Mouse (Mus musculus) limb, embryonic 15.5 days (tissue): ENCODE results near the gene Pank3. TPM values are rescaled to one million over a fixed set of nuclear protein-coding genes. Genes with fewer than 3 reads are reported as not detected.

Source experiments
- ATAC-seq: fragments of 200-750 bp; cut with Nextera tagmentation; 2 replicates; pipeline ENCODE4 v1.8.0; 2017; ENCODE audit warnings: low read depth, moderate TSS enrichment; ENCODE audit not compliant: insufficient number of reproducible peaks, low FRiP score, low TSS enrichment
- H3K27ac ChIP-seq: fragments of 300-500 bp; sonication (generic); 2 replicates; pipeline ENCODE4 v1.5.1; 2015; ENCODE audit warnings: moderate library complexity, mild to moderate bottlenecking, inconsistent platforms
- H3K27me3 ChIP-seq: fragments of 300-500 bp; sonication (generic); 2 replicates; pipeline ENCODE4 v1.6.1; 2015; ENCODE audit warnings: inconsistent platforms
- H3K36me3 ChIP-seq: fragments of 300-500 bp; sonication (generic); 2 replicates; pipeline ENCODE4 v1.6.1; 2015; ENCODE audit warnings: inconsistent platforms
- H3K4me1 ChIP-seq: fragments of 300-500 bp; sonication (generic); 2 replicates; pipeline ENCODE4 v1.6.1; 2015; ENCODE audit warnings: inconsistent platforms
- H3K4me2 ChIP-seq: fragments of 300-500 bp; sonication (generic); 2 replicates; pipeline ENCODE4 v1.6.1; 2015; ENCODE audit warnings: mild to moderate bottlenecking, inconsistent platforms
- H3K4me3 ChIP-seq: fragments of 300-500 bp; sonication (generic); 2 replicates; pipeline ENCODE4 v1.5.1; 2015; ENCODE audit warnings: mild to moderate bottlenecking, inconsistent platforms
- H3K9ac ChIP-seq: fragments of 300-500 bp; sonication (generic); 2 replicates; pipeline ENCODE4 v1.6.1; 2015; ENCODE audit warnings: inconsistent platforms
- H3K9me3 ChIP-seq: fragments of 300-500 bp; sonication (generic); 2 replicates; pipeline ENCODE4 v1.6.1; 2016; ENCODE audit warnings: inconsistent platforms
- WGBS: fragments of 180-500 bp; shearing (Covaris S2); methylation state at CpG from one replicate; pipeline ENCODE4 v1.1.7; 2015; 5-methylcytosine and 5-hydroxymethylcytosine counted together
- polyA plus RNA-seq: library from polyadenylated mRNA; unstranded; fragments of >200 nt; fragmentation: Nextera tagmentation; extraction: Ambion mirVana; gene quantifications from 2 replicates; pipeline ENCODE4 v1.2.1, GENCODE M21; 2015

Gene Pank3
- 12.6 and 14.8 TPM in 2 replicates for polyA plus RNA-seq

DNA sequence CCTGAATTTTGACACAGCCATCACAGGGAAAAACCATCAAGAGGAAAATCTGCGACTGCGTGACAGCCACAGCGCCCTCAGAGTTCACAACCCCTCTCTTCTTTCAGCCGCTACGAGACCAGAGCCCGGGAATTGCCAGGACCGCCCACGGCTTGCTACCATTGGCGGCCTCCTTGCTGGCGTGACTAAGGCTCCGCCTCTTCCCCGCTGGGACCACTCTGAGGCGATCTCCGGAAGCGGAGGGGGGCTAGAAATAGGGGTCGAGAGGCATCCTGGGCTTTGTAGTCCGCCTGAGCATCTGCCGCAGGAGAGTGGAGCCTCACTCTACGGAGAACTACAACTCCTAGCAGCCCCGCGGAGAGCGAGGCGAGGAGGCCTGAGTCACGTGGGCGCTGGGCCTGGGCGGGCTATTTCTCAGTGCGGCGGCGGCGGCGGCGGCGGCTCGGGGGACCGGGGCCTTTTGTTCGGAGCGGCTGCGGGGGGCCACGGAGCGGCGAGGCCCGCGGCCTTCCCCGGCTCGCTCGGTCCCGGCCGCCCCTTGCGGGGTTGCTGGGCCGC is at the start of gene Pank3:
Pank3 (plus strand) TSS at position 297 of the 558 bp plus-strand sequence.
- under 1% methylated on average over 43 of the region's 50 CpGs for WGBS
- peak; percentile 100 for ATAC-seq
- H3K4me3 ChIP-seq: peak within 1 kb of the TSS; percentile 78
- H3K27ac ChIP-seq: peak within 1 kb of the TSS; percentile 94
- peak within 1 kb of the TSS; percentile 94 for H3K9ac ChIP-seq
- no peaks in the 10 kb centered on the region for H3K27me3 ChIP-seq
- no peaks in the 10 kb centered on the region for H3K36me3 ChIP-seq
- no peaks in the 10 kb centered on the region for H3K9me3 ChIP-seq
- H3K4me2 ChIP-seq: peak within 1 kb of the TSS; percentile 53
- H3K4me1 ChIP-seq: peaks cover 10% of the 10 kb centered on the region

- H3K4me2 ChIP-seq: no peak overlapping the region
- H3K27ac ChIP-seq: no peak overlapping the region
- H3K4me3 ChIP-seq: no peak overlapping the region
- no peaks in the 10 kb centered on the region for H3K4me1 ChIP-seq
- H3K9me3 ChIP-seq: no peaks in the 10 kb centered on the region
- ATAC-seq: no peak
- 75% methylated on average over 5 of the region's 5 CpGs for WGBS
- no peaks in the 10 kb centered on the region for H3K27me3 ChIP-seq
- no peak overlapping the region for H3K9ac ChIP-seq
- no peaks in the 10 kb centered on the region for H3K36me3 ChIP-seq
Measured at GRCm38 (mm10) chr11:35723876-35724275, 45.4 kb upstream of the Pank3 start.

DNA sequence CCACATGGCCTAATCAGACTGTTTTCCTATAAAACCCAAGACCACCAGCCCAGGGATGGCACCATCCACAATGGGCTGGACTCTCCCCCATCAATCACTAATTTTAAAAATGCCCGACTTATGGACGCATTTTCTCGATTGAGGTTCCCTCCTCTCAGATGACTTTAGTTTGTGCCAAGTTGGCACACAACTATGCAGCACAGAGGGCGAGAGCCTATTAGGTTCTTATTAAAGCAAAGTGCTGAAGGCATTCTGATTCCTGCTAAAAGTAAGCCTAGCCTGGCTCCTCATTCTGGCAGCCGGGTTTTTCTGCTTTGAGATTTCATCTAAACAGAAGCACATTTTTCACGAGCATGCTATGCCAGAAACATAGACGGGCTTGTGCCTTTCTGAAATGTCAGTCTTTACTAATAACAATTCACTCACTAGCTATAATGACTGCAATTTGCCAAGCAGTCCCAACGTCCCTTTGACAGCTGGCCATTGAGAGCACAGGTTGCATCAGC is 42.9 kb upstream of the Pank3 start:
- ATAC-seq: no peak
- Histone ChIP-seq H3K9ac (no peak overlapping the region), H3K27me3 (no peaks in the 10 kb centered on the region), H3K4me3 (no peak overlapping the region), H3K9me3 (no peaks in the 10 kb centered on the region), H3K36me3 (no peaks in the 10 kb centered on the region), H3K27ac (no peak overlapping the region), H3K4me2 (no peak overlapping the region), H3K4me1 (no peaks in the 10 kb centered on the region)
- 62% methylated on average over 8 of the region's 8 CpGs for WGBS

- Histone ChIP-seq H3K4me1 (no peaks in the 10 kb centered on the region), H3K27me3 (no peaks in the 10 kb centered on the region), H3K4me3 (no peak overlapping the region), H3K27ac (no peak overlapping the region), H3K9me3 (no peaks in the 10 kb centered on the region), H3K36me3 (no peaks in the 10 kb centered on the region), H3K4me2 (no peak overlapping the region), H3K9ac (no peak overlapping the region)
- WGBS: 80% methylated on average over 1 of the region's 1 CpGs
- ATAC-seq: no peak
Measured at GRCm38 (mm10) chr11:35728200-35728599, 41.1 kb upstream of the Pank3 start.

DNA sequence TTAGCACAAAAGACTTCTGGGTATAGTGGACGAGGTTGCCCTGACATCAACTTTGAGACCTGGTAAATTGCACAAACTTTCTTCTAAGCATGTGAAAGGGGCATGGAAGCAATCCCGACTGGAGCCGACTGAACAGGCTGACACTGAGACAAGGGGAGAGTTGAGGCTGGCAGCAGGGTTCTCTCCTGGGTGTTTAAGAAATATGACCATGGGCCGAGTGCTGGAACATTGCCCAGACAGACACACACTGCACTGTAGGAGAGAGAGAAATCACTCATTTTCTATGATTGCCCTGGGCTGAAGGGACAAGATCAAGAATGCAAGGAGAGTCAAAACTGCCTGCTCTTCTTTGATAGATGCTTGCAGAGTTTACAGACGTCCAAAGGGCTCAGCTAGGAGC is 40.1 kb upstream of the Pank3 start:
- Histone ChIP-seq H3K9ac (no peak overlapping the region), H3K9me3 (no peaks in the 10 kb centered on the region), H3K4me3 (no peak overlapping the region), H3K27me3 (no peaks in the 10 kb centered on the region), H3K4me2 (no peak overlapping the region), H3K36me3 (no peaks in the 10 kb centered on the region), H3K27ac (no peak overlapping the region), H3K4me1 (no peaks in the 10 kb centered on the region)
- WGBS: 35% methylated on average over 5 of the region's 5 CpGs
- ATAC-seq: no peak

DNA sequence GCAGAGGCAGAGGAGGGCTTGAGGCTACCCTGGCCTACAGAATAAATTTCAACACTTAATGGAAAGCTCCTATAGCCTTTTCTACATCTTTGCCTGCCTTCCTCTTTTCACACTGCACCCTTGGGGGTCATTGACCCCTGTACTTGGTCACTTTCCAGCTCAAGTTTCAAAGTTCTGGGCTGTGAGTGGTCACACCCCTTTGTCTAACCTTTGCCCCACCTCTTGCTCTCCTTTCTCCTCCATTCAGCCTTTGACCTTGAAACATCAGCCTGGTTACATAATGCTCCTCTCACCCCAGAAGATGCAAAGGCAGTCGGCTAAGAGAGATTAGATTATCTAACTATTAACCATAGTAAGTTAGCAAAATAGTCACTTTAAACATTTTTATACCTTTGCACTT is 36.9 kb upstream of the Pank3 start:
- no peaks in the 10 kb centered on the region for H3K4me1 ChIP-seq
- H3K4me3 ChIP-seq: no peak overlapping the region
- no peaks in the 10 kb centered on the region for H3K36me3 ChIP-seq
- no peak for ATAC-seq
- H3K9me3 ChIP-seq: no peaks in the 10 kb centered on the region
- no peak overlapping the region for H3K27ac ChIP-seq
- H3K4me2 ChIP-seq: no peak overlapping the region
- no peaks in the 10 kb centered on the region for H3K27me3 ChIP-seq
- no peak overlapping the region for H3K9ac ChIP-seq
- WGBS: 60% methylated on average over 1 of the region's 1 CpGs

DNA sequence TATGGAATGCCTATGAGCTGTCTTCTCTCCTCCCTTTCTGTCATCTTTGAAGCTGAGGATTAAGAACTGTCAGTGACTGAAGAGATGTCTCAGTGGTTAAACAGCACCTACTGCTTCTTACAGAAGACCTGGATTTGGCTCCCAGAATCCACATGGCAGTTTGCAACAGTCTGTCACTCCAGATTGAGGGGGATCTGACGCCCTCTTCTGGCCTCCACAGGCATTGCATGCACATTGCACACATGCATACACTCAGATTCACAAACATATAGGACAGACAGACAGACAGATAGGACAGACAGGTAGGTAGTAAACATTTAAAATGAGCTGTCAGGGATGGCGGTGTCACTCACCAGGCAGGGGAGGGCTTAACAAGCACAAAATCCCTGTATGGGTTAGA is 32.5 kb upstream of the Pank3 start:
- no peaks in the 10 kb centered on the region for H3K36me3 ChIP-seq
- no peak overlapping the region for H3K4me3 ChIP-seq
- H3K9me3 ChIP-seq: no peaks in the 10 kb centered on the region
- H3K27ac ChIP-seq: no peak overlapping the region
- H3K27me3 ChIP-seq: no peaks in the 10 kb centered on the region
- no peak overlapping the region for H3K9ac ChIP-seq
- H3K4me2 ChIP-seq: no peak overlapping the region
- ATAC-seq: no peak
- WGBS: 65% methylated on average over 2 of the region's 2 CpGs
- H3K4me1 ChIP-seq: no peaks in the 10 kb centered on the region

- Histone ChIP-seq H3K4me1 (no peaks in the 10 kb centered on the region), H3K4me3 (no peak overlapping the region), H3K9ac (no peak overlapping the region), H3K27me3 (no peaks in the 10 kb centered on the region), H3K36me3 (no peaks in the 10 kb centered on the region), H3K4me2 (no peak overlapping the region), H3K27ac (no peak overlapping the region), H3K9me3 (no peaks in the 10 kb centered on the region)
- 93% methylated on average over 2 of the region's 2 CpGs for WGBS
- no peak for ATAC-seq
Measured at GRCm38 (mm10) chr11:35737262-35737661, 32.0 kb upstream of the Pank3 start.

DNA sequence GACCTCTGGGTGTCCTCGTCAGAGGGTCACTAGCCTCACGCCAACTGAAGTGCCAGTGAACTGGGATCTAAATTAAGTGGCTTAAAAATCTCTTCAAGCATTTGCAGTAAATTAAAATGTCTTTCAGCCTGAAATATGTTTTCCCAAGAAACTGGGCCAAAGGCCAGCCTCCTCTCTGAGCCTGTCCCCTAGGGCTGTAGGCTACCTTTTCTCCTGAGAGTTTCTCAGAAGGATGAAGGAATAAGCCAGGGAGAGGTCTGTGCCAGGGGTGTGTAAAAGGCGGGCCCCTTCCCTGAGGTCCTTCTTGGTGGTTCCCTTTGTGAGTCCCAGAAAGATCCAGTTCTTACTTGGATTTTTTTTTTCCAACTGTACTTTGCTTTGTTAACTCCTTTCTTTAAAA is 31.2 kb upstream of the Pank3 start:
- no peak overlapping the region for H3K4me2 ChIP-seq
- H3K4me1 ChIP-seq: no peaks in the 10 kb centered on the region
- H3K4me3 ChIP-seq: no peak overlapping the region
- no peaks in the 10 kb centered on the region for H3K27me3 ChIP-seq
- no peak overlapping the region for H3K9ac ChIP-seq
- no peak for ATAC-seq
- H3K36me3 ChIP-seq: no peaks in the 10 kb centered on the region
- WGBS: 49% methylated on average over 3 of the region's 3 CpGs
- no peak overlapping the region for H3K27ac ChIP-seq
- H3K9me3 ChIP-seq: no peaks in the 10 kb centered on the region

DNA sequence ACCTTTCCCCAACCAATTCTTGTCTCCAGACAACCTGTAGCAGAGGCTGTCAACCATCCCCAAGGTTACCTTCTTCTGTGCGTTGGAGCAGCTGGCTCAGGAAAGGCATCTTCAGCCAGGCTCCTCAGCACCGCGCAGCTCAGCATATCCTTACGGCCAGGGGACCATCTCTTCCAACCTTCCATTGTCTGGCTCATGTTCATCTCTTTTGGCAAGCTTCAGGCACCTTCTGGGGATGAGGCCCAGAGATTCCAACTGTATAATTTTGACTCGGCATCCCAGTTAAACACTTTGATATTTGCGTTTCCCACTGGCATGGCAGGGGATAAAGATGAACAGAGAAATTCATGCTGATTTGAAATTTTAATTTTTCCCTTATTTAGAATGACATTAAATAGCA is 25.7 kb upstream of the Pank3 start:
- H3K27ac ChIP-seq: no peak overlapping the region
- H3K4me3 ChIP-seq: no peak overlapping the region
- H3K4me2 ChIP-seq: no peak overlapping the region
- no peak overlapping the region for H3K9ac ChIP-seq
- H3K27me3 ChIP-seq: no peaks in the 10 kb centered on the region
- H3K4me1 ChIP-seq: no peaks in the 10 kb centered on the region
- WGBS: 91% methylated on average over 6 of the region's 6 CpGs
- no peaks in the 10 kb centered on the region for H3K36me3 ChIP-seq
- no peak for ATAC-seq
- no peaks in the 10 kb centered on the region for H3K9me3 ChIP-seq

- Histone ChIP-seq H3K27me3 (no peaks in the 10 kb centered on the region), H3K4me1 (no peaks in the 10 kb centered on the region), H3K4me3 (no peak overlapping the region), H3K4me2 (no peak overlapping the region), H3K27ac (no peak overlapping the region), H3K36me3 (no peaks in the 10 kb centered on the region), H3K9me3 (no peaks in the 10 kb centered on the region), H3K9ac (no peak overlapping the region)
- no peak for ATAC-seq
- 88% methylated on average over 6 of the region's 6 CpGs for WGBS
Measured at GRCm38 (mm10) chr11:35744571-35744970, 24.7 kb upstream of the Pank3 start.

DNA sequence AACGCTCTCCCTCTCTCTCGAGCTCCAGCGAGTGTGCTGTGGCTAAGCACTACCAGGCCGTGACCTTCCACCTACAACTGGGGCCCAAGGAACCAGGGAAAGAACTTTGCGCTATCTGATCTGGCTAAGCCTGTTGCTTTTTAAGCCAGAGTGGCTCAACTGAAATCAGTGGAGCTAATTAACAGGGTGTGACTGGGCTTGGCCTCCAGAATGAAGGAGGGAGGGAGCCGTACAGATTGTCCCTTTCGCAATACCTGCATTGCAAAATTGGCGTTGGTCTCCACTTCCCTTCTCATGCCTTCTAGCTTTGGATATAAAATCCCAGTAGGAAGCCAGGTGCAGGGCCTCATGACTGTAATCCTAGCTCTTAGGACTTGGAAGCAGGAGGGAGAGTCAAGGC is 18.7 kb upstream of the Pank3 start:
- 52% methylated on average over 8 of the region's 8 CpGs for WGBS
- ATAC-seq: no peak
- H3K27ac ChIP-seq: no peak overlapping the region
- H3K27me3 ChIP-seq: no peaks in the 10 kb centered on the region
- H3K9ac ChIP-seq: no peak overlapping the region
- no peak overlapping the region for H3K4me3 ChIP-seq
- peaks cover 4% of the 10 kb centered on the region for H3K4me1 ChIP-seq
- H3K4me2 ChIP-seq: no peak overlapping the region
- H3K36me3 ChIP-seq: no peaks in the 10 kb centered on the region
- H3K9me3 ChIP-seq: no peaks in the 10 kb centered on the region

DNA sequence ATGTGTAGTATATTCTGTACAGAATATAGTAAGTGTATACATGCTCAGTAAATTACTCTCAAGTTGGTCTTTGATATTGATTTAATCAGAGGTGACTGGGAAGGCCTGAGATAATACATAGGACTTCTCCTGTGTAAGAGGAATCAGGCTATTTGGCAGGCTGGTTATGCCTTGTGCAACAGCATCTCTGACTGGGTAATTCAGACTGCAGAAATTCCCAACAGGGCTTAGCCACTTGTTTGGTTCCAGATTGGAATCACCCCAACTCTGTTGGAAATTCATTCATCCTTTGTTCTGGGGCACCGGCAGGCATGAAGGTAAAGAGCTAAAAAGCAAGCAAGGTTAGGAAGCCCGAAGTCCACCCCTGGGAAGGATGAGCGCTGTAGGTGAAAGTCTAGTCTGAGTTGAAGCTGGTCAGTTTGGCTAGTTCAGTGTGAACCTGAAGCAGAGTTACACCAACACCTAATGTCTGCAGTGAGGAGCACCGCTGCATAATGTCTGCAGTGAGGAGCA is 14.3 kb upstream of the Pank3 start:
- no peak overlapping the region for H3K9ac ChIP-seq
- 75% methylated on average over 4 of the region's 4 CpGs for WGBS
- H3K27ac ChIP-seq: no peak overlapping the region
- H3K4me3 ChIP-seq: no peak overlapping the region
- H3K4me2 ChIP-seq: no peak overlapping the region
- H3K4me1 ChIP-seq: peaks cover 5% of the 10 kb centered on the region
- H3K36me3 ChIP-seq: no peaks in the 10 kb centered on the region
- H3K9me3 ChIP-seq: no peaks in the 10 kb centered on the region
- no peaks in the 10 kb centered on the region for H3K27me3 ChIP-seq
- ATAC-seq: no peak
